8 mouse cellular contexts compared by ENCODE assay signal in the genomic region with DNA sequence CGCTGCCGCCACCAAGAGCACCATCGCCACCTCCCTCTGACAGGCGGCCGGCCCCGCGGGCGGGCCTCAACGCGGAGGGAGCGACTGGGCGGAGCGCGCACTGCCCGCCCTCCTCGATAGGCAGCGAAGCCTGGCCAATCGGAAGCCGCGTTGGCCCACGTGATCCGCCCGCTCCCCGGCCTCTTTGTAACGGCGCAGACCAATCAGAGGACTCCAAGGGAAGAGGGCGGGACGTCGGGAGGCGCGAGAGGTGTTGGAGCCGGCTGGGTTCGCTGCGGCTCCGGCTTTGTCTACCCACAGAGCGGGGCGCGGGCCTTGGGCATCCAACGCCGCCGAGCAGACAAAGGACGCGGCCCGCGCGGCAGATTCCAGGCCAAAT. TPM values are rescaled to one million over a fixed set of nuclear protein-coding genes. Genes with fewer than 3 reads are reported as not detected.
DNase-seq lines count a peak whose midpoint lies in the region; ATAC-seq and TF ChIP-seq lines count a peak whose summit lies in the region.

A gene (minus strand): TSS at position 105 of the 379 bp plus-strand sequence.

- peaks cover under 1% of the 10 kb centered on the region; the same call in 1 of the 2 replicates for H3K79me2 ChIP-seq in liver, adult 2 months (ENCODE audit: control insufficient read depth, insufficient read depth, low read length)

- H3K4me3 ChIP-seq in heart, embryonic 13.5 days, result peak within 1 kb of the TSS; percentile 93
- peak within 1 kb of the TSS; percentile 92 for H3K4me3 ChIP-seq in kidney, postnatal 0 days (replicated peaks; ENCODE audit: low read depth, low read length)
- peak within 1 kb of the TSS; percentile 85 for H3K4me3 ChIP-seq in liver, adult 2 months (ENCODE audit: insufficient read depth, low read depth, low read length)

- no peak for TF ChIP-seq CTCF in kidney, postnatal 0 days (IDR thresholded peaks at IDR 0.05; ENCODE audit: low read depth)
- TF ChIP-seq CTCF in liver, adult 2 months (IDR thresholded peaks at IDR 0.05; ENCODE audit: low read depth, low read length), result no peak

- H3K27ac ChIP-seq in heart, embryonic 13.5 days (replicated peaks), result peak within 1 kb of the TSS; percentile 91
- peak within 1 kb of the TSS; percentile 88 for H3K27ac ChIP-seq in kidney, postnatal 0 days
- H3K27ac ChIP-seq in liver, adult 2 months (replicated peaks; ENCODE audit: insufficient read depth, low read depth, low read length), result peak within 1 kb of the TSS; percentile 66

- no peaks in the 10 kb centered on the region for H3K27me3 ChIP-seq in heart, embryonic 13.5 days (replicated peaks)
- no peaks in the 10 kb centered on the region for H3K27me3 ChIP-seq in kidney, postnatal 0 days (ENCODE audit: insufficient read depth, low read length)
- no peaks in the 10 kb centered on the region for H3K27me3 ChIP-seq in liver, adult 2 months (ENCODE audit: control insufficient read depth, insufficient read depth, low read length)

- peaks cover 33% of the 10 kb centered on the region for H3K4me1 ChIP-seq in heart, embryonic 13.5 days
- 0 out of 2 replicates have a peak, but pooled peaks cover 11% of the 10 kb centered on the region for H3K4me1 ChIP-seq in kidney, postnatal 0 days (replicated peaks; ENCODE audit: insufficient read depth, low read length)
- H3K4me1 ChIP-seq in liver, adult 2 months (ENCODE audit: control insufficient read depth, insufficient read depth, low read length), result peaks cover 12% of the 10 kb centered on the region

- peak within 1 kb of the TSS; percentile 94 for H3K4me2 ChIP-seq in heart, embryonic 13.5 days
- peak within 1 kb of the TSS; percentile 91 for H3K4me2 ChIP-seq in kidney, postnatal 0 days (ENCODE audit: low read length)

- no peaks in the 10 kb centered on the region for H3K9me3 ChIP-seq in heart, embryonic 13.5 days
- no peaks in the 10 kb centered on the region for H3K9me3 ChIP-seq in kidney, postnatal 0 days (replicated peaks; ENCODE audit: low read length)

- ATAC-seq in CD4-positive, CD25-positive, alpha-beta regulatory T cell, adult 4 months, result peak; percentile 98
- ATAC-seq in heart, embryonic 13.5 days (ENCODE audit: extremely low read depth, insufficient number of reproducible peaks, low FRiP score, low TSS enrichment), result peak; percentile 98
- peak; percentile 99 for ATAC-seq in kidney, postnatal 0 days (replicated peaks; ENCODE audit: low FRiP score, low read depth)
- peak; percentile 98 for ATAC-seq in monocyte, adult 5-6 weeks (replicated peaks; ENCODE audit: insufficient number of reproducible peaks, low FRiP score, low TSS enrichment, poor library complexity, severe bottlenecking)

- DNase-seq in c-Kit-negative CD71-positive TER-119-positive erythroid progenitor cells, embryonic 14.5 days (ENCODE audit: low read depth, low spot score), result peak; percentile 97
- peak; percentile 92 for DNase-seq in fibroblast of lung, adult 2 months (ENCODE audit: low read depth)
- DNase-seq in kidney, postnatal 0 days (ENCODE audit: low spot score), result peak; percentile 99
- DNase-seq in liver, adult 2 months (ENCODE audit: extremely low read depth, low read depth, low spot score), result peak; percentile 90
- DNase-seq in spleen, postnatal 36 days (ENCODE audit: low spot score in 2 of 2), result peak; percentile 98

- WGBS in heart, embryonic 13.5 days, result under 1% methylated on average over 46 of the region's 46 CpGs
- WGBS in kidney, postnatal 0 days, result under 1% methylated on average over 46 of the region's 46 CpGs
- WGBS in liver, adult 2 months, result under 1% methylated on average over 46 of the region's 46 CpGs

- TF ChIP-seq POLR2A in liver, adult 2 months (IDR thresholded peaks at IDR 0.05; ENCODE audit: extremely low read depth, insufficient read depth, low read length), result peak; percentile 87

- H3K9ac ChIP-seq in heart, embryonic 13.5 days, result peak within 1 kb of the TSS; percentile 95
- peak within 1 kb of the TSS; percentile 84 for H3K9ac ChIP-seq in kidney, postnatal 0 days (ENCODE audit: low read depth, low read length)
- H3K9ac ChIP-seq in liver, adult 2 months (ENCODE audit: low read depth, low read length), result peak within 1 kb of the TSS; percentile 87

- H3K36me3 ChIP-seq in heart, embryonic 13.5 days, result no peaks in the 10 kb centered on the region
- H3K36me3 ChIP-seq in kidney, postnatal 0 days (ENCODE audit: insufficient read depth, low read length), result no peaks in the 10 kb centered on the region
- H3K36me3 ChIP-seq in liver, adult 2 months (ENCODE audit: control insufficient read depth, insufficient read depth, low read length), result no peaks in the 10 kb centered on the region

RNA-seq across cellular contexts. Expression of the gene that starts here (rescaled TPM):
- polyA plus RNA-seq in CD4-positive, CD25-positive, alpha-beta regulatory T cell, adult 4 months (2017; shearing (Covaris generic)), result under 1 TPM; 0.41 to 0.70 TPM
- 3.9 and 4.0 TPM in 2 replicates for polyA plus RNA-seq in heart, embryonic 13.5 days (2015; fragmentation: Nextera tagmentation; extraction: Ambion mirVana)
- polyA plus RNA-seq in kidney, postnatal 0 days (2015; fragmentation: Nextera tagmentation; extraction: Ambion mirVana), result 11.9 and 13.4 TPM in 2 replicates
- total RNA-seq in liver, adult 2 months (2014; rRNA removed), result 9.9 and 10.5 TPM in 2 replicates
- 8.6 and 16.1 TPM in 2 replicates for polyA plus RNA-seq in liver, adult 2 months (2012; rRNA removed)
- total RNA-seq in monocyte, adult 5-6 weeks (2017), result 24.2 to 33.0 TPM (median 28.5 TPM) in 3 replicates

Comparison
In these comparisons a context has a peak if more than half of its experiments do, and no peak if none do; other contexts are left out.
1. Peak in every context shown above with its lines: DNase-seq, ATAC-seq, H3K4me3 ChIP-seq and H3K27ac ChIP-seq.
2. Peak in ATAC-seq in CD4-positive, CD25-positive, alpha-beta regulatory T cell, adult 4 months; RNA of the gene not detected or under 1 TPM.